Mouse (Mus musculus) right cerebral cortex, postnatal 4 days (tissue): Measurements from ENCODE around the gene H2-Ab1.
"Not testable (repeated sequence)": the region's sequence is repeated elsewhere in the genome, so short reads cannot be mapped to it uniquely, and the experiment has no call there.

Experiments
- DNase-seq: peaks from one replicate; pipeline ENCODE4 v3.0.0-alpha.2; 2022

H2-Ab1 gene

DNA sequence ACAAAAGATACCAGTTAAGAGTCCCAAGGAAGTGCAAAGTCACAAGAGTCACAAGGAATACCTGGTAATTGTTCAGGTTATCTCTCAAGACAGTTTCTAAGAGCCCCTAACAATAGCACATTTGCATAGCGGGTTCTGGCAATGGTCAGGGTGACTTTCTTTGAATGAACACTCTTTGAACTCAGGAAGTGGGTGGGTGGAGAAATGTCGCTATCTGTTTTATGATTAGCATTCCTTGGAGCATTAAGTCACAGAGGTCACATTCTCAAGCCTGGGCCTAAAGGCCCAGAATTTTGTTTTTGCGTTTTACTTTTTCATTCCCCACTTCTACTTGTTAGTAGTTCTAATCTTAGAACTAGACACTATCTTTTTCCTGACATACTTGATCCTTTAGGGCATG lies 53.0 kb downstream of the H2-Ab1 start:
- not testable (repeated sequence) for DNase-seq

DNA sequence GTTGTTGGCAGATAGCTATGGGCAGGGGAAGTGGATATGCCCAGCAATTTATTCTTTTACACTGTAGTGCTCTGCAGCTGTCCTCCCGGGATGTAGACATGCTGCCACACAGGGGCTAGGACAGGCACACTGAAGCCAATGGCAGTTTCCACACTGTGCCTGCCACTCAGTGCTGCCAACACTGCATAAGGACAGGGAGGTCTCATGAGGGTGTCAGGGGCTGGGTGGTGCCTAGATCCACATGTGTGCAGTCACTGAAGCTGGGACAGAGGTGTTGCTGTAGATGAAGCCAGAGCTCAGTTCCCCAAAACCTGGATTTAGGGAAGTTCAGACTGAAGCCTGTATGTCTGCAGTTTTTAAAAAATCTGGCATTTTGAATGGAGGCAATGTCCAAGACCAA lies 54.7 kb downstream of the H2-Ab1 start:
- DNase-seq = no peak

DNA sequence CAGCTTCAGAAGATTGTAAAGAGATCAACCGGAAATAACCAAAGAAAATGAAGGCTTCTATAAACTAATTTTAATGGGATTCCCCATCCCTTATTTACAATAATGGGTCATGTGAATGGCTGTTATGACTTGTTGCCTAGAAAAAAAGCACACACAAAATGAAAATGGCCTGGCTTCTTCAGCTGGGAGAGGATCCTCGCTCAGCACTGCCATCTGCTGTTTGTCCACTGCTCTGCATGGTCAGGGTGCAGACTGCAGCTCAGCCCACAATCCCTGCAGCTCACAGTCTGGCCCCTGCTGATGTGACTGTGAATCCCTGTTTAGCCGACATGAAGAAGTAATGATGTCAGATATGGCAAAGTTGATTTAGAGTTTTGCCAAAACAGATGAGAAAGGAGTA lies 55.9 kb downstream of the H2-Ab1 start:
- peak; percentile 83 for DNase-seq

GRCm38 (mm10) chr17:34314286-34314685 lies 56.8 kb downstream of the H2-Ab1 start:
- DNase-seq = no peak

- no peak for DNase-seq
These were observed 58.0 kb downstream of the H2-Ab1 start for GRCm38 (mm10) chr17:34315512-34315911.

DNA sequence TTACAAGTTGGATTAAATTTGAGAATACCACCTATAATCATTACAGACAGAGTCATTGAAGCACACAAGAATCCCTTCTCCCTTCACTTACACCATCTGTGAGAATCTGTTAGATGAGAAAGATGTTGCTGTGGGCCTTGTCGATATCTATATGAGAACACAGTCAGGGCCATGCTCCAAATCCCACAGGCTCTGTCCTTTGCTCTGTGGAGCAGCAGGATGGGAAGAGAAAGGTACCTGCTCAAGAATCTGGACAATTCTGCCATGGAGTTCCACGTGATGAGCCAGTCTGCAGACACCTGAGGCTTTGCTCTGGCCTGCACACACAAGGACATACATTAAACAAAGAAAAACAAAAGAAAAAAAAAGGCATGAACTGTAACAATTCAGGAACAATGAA lies 59.2 kb downstream of the H2-Ab1 start:
- DNase-seq = no peak

DNA sequence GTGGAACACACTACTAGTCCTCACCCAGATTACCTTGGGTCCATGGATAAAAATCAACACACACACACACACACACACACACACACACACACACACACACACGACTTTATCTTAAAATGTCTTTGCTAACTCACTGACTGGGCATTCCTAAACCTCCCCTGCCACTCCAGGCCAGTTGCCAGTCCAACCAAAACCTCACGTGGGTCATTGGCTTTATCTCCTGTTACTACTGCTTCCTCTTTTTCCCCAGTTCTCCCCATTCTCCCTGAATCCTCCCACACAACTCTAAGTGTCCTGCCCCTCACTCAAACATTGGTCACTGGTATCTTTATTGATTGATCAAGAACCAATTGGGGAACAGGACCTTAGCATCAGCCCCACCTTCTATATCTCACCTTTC lies 59.8 kb downstream of the H2-Ab1 start:
- no peak for DNase-seq
